Mouse (Mus musculus): ENCODE measurements around the gene Msh5.

Msh5 gene

GRCm38 (mm10) chr17:35046681-35047455 lies at the start of gene Msh5:
Gene Msh5, minus strand, starts transcription at chr17:35046745.
- DNase-seq = peak; percentile 99

- no peak for DNase-seq
Observed at GRCm38 (mm10) chr17:35094475-35095365, 48.2 kb upstream of the Msh5 start.

GRCm38 (mm10) chr17:35092403-35093198 lies 46.1 kb upstream of the Msh5 start:
- no peak for DNase-seq

GRCm38 (mm10) chr17:35090166-35090932 lies 43.8 kb upstream of the Msh5 start:
- no peak for DNase-seq

- peak; percentile 97 for DNase-seq
Observed at GRCm38 (mm10) chr17:35088825-35089644, 42.5 kb upstream of the Msh5 start, which contains the start of gene Abhd16a. Gene Abhd16a, plus strand, starts transcription at chr17:35089263.

GRCm38 (mm10) chr17:35088151-35088550 lies 41.6 kb upstream of the Msh5 start:
- DNase-seq = no peak

GRCm38 (mm10) chr17:35085208-35085865 lies 38.8 kb upstream of the Msh5 start, which contains the start of gene Ly6g6f:
Gene Ly6g6f, minus strand, starts transcription at chr17:35085610.
- DNase-seq = no peak

GRCm38 (mm10) chr17:35083929-35084497 lies 37.5 kb upstream of the Msh5 start:
- no peak for DNase-seq

GRCm38 (mm10) chr17:35082841-35083576 lies 36.5 kb upstream of the Msh5 start:
- no peak for DNase-seq

GRCm38 (mm10) chr17:35080710-35081109 lies 34.2 kb upstream of the Msh5 start:
- DNase-seq = no peak

GRCm38 (mm10) chr17:35080248-35080647 lies 33.7 kb upstream of the Msh5 start:
- DNase-seq = no peak

GRCm38 (mm10) chr17:35079778-35080177 lies 33.2 kb upstream of the Msh5 start:
- no peak for DNase-seq

- DNase-seq = peak; percentile 81
Observed at GRCm38 (mm10) chr17:35077786-35078233, 31.3 kb upstream of the Msh5 start, which contains the start of gene Ly6g6d. Gene Ly6g6d, minus strand, starts transcription at chr17:35078065.

GRCm38 (mm10) chr17:35077285-35077684 lies 30.7 kb upstream of the Msh5 start:
- DNase-seq = no peak

- no peak for DNase-seq
Observed at GRCm38 (mm10) chr17:35076507-35077176, 30.1 kb upstream of the Msh5 start, which contains the start of gene Ly6g6e. Gene Ly6g6e, plus strand, starts transcription at chr17:35076902.

GRCm38 (mm10) chr17:35074097-35074496 lies 27.6 kb upstream of the Msh5 start:
- no peak for DNase-seq

GRCm38 (mm10) chr17:35071454-35071853 lies 24.9 kb upstream of the Msh5 start:
- DNase-seq = no peak

- DNase-seq = no peak
Observed at GRCm38 (mm10) chr17:35070556-35071229, 24.1 kb upstream of the Msh5 start.

Data from kidney, postnatal 10 days (tissue).